Mouse (Mus musculus) R1 (cell line): ENCODE results near the gene 9230104L09Rik.

Experiments
- DNase-seq: peaks from one replicate; pipeline ENCODE4 v3.0.0-alpha.2; 2018; ENCODE audit warnings: low read depth, low spot score

Gene 9230104L09Rik

GRCm38 (mm10) chr2:148856630-148857400 lies 8.0 kb downstream of the 9230104L09Rik start:
- no peak for DNase-seq

DNA sequence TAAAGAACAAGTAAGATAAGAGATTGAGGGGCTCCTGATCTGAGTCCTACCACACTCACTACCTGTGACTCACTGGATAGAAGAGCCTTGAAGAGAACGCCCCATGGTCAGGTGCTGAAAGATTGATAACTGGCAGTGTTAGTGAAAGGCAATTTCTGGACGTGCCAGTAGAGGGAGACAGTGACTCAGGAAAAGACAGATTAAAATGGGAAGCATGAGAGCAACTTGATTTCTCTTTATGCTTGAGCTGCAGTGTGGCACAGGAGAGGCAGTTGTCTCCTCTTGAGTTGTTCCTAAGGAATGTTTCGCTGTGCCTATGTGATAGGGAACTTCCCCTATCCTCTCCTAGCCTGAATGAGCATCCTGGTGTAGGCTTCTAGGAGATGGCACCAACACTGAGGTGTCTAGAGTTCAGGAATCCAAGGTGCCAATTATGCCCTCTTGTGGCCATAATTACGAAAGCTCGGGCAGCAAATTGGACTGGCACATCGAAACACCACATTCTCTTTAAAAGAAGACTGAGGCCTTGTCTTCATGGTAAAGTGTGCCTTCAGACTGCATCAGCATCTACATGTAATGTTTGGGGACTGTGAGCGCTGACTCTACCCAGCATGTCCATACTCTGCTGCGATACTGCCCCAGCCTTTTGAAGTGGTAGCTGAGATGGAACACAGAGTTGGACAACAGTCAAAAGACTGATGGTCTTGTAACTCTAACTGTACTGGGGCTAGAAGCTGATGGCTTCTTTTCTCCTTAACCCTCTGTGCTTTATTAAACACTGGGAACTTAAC lies 13.5 kb downstream of the 9230104L09Rik start:
- peak; percentile 86 for DNase-seq

GRCm38 (mm10) chr2:148839224-148839623 lies 25.6 kb downstream of the 9230104L09Rik start:
- DNase-seq = no peak

DNA sequence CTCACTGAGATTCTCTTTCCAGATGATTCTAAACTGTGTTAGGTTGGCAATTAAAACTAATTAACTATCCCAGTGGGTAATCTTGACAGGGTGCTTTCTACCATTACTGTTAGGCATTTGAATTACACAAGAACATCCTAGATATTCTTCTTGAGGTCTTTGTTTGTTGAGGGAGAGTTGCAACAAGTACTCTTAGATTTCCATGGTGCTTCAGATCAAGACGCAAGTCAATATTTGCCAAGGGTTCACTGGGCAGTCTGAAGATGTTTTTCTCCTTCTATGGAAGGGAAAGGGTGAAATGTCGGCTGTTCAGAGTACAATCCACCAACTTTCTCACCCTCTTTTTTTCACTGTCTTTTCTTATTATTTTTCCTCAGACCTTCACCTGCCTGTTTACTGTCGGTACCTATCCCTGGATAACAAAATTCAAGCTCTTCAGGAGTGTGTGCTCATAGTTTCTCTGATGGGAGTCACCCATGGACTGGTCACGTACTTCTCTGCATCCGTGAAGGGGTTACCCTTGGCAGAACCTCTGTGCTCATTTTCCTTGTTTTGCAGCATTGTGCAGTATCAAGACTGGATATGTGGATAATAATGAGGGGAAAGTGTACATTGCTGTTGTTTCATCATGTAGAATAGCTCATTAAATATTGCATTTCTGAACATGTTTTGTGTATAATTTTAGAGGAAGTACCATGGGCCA lies 26.6 kb downstream of the 9230104L09Rik start:
- DNase-seq = no peak

- no peak for DNase-seq
These were observed 29.9 kb downstream of the 9230104L09Rik start, which contains the start of gene Cst9 for GRCm38 (mm10) chr2:148834912-148835311. Gene Cst9, plus strand, starts transcription at chr2:148835147.

DNA sequence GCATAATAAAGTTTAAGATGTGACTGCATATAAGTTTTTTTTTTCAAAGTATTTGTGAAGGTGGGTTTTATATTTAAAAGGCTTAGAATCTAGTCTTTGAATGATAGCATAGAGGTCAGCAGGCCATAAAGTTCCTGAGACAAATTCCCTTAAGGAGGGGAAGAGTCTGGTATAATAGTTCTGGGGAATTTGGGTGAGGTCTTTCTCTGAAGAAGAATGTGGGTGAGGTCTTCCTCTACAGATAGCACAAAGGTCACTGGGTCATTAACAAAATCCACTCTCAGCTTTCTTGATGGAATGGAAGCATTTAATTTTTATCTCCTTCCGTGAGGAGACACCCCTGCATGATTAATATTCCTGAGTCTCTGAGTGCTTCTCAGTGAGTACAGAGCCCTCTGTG lies 38.9 kb downstream of the 9230104L09Rik start:
- DNase-seq = peak; percentile 82

GRCm38 (mm10) chr2:148819909-148820308 lies 44.9 kb downstream of the 9230104L09Rik start, which contains the start of gene Cst13:
Gene Cst13, plus strand, starts transcription at chr2:148820081.
- DNase-seq = no peak

DNA sequence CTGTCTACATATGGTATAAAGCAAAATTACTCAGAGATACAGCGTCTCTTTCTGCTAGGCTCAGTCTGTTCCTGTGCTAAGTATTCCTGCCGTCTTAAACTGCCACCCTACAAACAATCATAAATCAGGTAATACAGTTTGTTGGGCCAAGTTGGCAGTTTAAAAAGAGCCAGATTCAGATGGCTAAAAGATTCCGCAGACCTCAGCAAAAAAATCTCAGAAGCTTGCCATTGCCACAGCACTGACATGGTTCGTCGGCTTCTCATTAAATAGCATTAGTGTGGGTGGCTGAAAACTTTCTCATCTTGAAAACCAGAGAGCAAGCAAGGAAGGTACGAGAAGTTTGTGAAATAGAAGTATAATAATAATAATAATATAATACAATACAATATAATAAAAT lies 58.1 kb downstream of the 9230104L09Rik start:
- no peak for DNase-seq

GRCm38 (mm10) chr2:148801491-148801921 lies 63.3 kb downstream of the 9230104L09Rik start:
- DNase-seq = no peak

GRCm38 (mm10) chr2:148798485-148798884 lies 66.4 kb downstream of the 9230104L09Rik start, which contains the start of gene Cst8:
Gene Cst8, plus strand, starts transcription at chr2:148798785.
- no peak for DNase-seq
